Mouse (Mus musculus): ENCODE data around the gene Eif4b. TPM values are rescaled to one million over a fixed set of nuclear protein-coding genes. Genes with fewer than 3 reads are reported as not detected.

The Eif4b gene
- total RNA-seq, 2 experiments from 2014 or later, result 187 to 246 TPM

DNA sequence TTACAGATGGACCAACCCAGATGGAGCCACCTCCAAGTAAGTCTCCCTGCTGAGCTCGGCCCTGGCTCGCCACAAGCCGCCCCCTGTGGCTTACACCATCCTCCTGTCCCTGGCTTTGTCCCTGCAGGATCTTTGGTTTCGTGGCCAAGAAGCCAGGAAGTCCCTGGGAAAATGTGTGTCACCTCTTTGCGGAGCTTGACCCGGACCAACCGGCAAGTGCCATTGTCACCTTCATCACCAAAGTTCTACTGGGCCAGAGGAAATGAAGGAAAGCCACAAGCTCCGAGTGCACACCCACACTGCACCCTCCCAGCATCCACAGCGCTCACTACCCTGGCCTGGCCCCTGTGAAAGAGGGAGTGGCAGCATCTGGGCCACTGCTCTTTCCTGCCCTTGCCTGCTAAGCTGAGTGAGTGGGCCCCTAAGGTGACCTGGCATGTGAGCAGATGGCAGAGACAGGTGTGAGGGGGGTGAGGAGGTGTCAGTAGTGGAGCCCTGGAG lies 42.2 kb downstream of the Eif4b start:
- TF ChIP-seq CTCF (IDR thresholded peaks at IDR 0.05), result no peak
- DNase-seq, result peak; percentile 35
- no peak overlapping the region for H3K27ac ChIP-seq
- intact Hi-C loops (cut with DNase I), result loop anchor here (10.0 kb wide), 1 partner anchor 109 kb away; no protein-coding TSS in a partner anchor
- no peak overlapping the region for H3K4me3 ChIP-seq

DNA sequence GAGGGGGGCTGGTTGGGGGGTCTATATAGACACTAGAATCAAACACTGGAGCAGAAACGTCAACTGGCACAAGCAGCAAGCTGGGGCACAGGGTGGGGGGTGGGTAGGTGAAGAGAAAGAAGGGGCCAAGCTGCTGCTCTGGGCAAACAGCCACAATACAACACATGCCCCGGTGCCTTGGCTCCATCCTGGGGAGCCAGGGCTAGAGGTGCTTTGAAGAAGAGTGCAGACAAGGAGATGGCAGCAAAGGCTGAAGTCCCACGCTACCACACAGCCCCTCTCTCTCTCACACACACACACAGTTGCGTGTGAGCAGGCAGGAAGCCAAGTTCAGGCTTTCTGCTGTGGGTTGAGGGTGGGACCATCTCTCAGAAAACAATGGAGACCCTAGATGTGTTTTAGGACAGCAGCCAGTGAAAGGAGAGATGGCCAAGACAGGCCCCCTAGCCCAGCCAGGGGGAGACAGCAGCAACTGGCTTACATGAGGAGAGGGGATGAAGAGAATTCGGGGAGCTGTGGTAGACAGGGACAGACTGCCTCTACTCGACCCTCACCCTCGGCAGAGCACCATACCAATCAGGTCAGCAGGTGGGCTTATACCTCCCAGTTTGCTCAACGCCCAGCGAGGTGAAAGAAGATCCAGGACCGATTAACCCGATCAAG lies 43.3 kb downstream of the Eif4b start:
- Histone ChIP-seq H3K4me3 (peak overlapping the region; percentile 11; the same call in 1 of the 2 replicates), H3K27ac (peak overlapping the region; percentile 79)
- peak; percentile 38 for DNase-seq
- TF ChIP-seq CTCF (IDR thresholded peaks at IDR 0.05), result no peak
- intact Hi-C loops (cut with DNase I), result loop anchor here (10.0 kb wide), 1 partner anchor 108 kb away; no protein-coding TSS in a partner anchor

DNA sequence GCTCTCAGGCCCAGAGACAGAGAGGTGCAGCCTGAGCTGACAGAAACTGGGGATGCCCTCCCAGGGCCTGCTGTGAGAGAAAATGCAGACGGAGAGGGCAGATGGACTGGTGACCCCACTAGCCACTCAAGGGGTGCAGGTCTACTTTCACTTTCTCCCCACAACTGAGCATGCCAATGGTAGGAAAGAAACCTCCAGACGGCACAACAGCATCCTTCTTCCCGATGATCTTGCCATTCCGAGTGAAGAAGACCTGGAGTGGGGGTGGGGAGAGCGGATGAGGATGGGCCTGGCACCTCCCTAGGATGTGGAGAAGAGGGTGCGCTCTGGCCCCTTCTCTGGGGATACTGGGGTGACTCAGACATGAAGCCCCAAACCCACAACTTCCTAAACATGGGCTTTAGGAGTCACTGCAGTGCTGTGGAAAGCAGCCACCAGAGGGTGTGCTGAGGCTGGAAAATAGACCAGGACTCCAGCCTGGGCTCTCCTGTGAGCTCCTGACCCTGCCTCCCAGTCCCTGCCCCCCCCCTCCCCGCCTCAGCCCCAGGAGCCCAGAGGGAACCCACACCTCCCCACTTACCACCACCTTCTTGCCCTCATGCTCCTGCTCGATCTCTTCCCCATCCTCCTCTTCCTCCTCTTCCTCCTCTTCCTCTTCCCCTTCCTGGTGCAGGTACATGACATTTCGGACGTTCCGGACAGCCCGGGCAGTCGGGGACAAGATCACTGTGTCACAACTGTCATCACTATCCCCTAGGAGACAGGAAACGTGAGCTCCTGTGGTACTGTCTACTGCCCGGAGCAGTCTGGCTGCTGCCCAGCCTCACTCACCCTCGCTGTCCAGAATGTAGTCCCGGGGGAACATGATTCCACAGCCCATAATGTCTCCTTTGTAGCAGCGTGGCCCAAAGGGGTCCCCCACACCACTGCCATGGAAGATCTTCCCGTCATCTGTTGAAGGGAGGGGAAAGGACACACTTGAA lies 44.2 kb downstream of the Eif4b start:
- H3K27ac ChIP-seq, result peak overlapping the region; percentile 79
- intact Hi-C loops (cut with DNase I), result loop anchor here (10.0 kb wide), 1 partner anchor 107 kb away; no protein-coding TSS in a partner anchor
- peak; percentile 64 for TF ChIP-seq CTCF (IDR thresholded peaks at IDR 0.05)
- peak overlapping the region; percentile 19; the same call in 1 of the 2 replicates for H3K4me3 ChIP-seq
- DNase-seq, result peak; percentile 69

DNA sequence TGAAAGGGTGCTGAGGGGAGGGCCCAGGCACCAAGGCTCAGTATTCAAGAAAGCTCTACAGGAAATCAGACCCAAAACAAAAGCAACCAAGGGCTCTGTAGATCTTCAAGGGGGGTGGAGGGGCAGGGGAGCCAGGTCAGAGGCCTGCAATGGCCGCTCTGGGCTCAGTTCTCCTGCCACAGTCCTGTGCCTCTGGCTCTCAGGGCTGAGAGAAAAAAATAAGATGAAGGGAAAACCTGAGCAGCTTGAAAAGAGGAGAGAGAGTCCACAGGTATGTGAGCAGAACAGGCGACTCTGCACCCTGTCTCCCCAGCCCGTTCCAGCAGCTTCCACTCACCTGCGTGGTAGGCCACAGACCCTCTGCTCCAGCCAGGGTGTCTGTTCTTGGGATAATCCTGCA lies 45.0 kb downstream of the Eif4b start:
- DNase-seq, result no peak
- TF ChIP-seq CTCF (IDR thresholded peaks at IDR 0.05), result no peak
- H3K4me3 ChIP-seq, result no peak overlapping the region
- intact Hi-C loops (cut with DNase I), result loop anchor here (10.0 kb wide), 1 partner anchor 106 kb away; no protein-coding TSS in a partner anchor
- H3K27ac ChIP-seq, result peak overlapping the region; percentile 79

DNA sequence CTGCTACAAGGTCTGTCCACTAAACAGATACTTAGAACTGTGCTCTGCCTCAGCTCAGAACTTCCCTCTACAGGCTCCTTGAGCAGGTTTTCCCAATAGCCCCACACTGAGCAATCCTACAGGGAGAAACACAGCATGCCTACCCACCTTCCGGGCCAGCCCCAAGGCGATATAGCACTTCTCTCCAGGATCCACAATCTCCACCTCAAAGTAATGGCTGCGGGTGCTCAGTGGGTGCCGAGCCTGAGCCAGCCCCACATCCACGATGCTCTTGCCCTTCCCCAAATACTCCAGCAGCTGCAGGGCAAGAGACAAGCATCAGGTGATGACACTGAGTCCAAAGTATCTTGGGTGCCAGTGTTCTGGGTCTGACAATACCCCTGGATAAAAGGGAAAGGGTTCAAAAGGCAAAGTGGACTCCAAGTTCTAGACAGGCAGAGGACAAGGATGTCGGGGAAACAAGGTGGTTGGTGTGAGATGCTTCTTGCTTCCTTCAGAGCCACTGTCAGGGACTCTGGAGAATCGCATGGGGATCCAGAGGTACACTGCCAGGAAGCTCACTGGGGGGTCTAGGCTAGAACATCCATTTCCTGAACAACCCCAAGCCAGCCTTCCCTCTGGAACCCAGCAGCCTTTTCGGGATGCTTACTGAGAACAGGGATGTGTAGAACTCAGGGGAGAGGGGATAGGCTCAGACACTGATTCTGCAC lies 45.7 kb downstream of the Eif4b start:
- peak; percentile 33 for DNase-seq
- intact Hi-C loops (cut with DNase I), result loop anchor here (10.0 kb wide), 1 partner anchor 106 kb away; no protein-coding TSS in a partner anchor
- Histone ChIP-seq H3K27ac (peak overlapping the region; percentile 79), H3K4me3 (no peak overlapping the region)
- TF ChIP-seq CTCF (IDR thresholded peaks at IDR 0.05), result no peak

DNA sequence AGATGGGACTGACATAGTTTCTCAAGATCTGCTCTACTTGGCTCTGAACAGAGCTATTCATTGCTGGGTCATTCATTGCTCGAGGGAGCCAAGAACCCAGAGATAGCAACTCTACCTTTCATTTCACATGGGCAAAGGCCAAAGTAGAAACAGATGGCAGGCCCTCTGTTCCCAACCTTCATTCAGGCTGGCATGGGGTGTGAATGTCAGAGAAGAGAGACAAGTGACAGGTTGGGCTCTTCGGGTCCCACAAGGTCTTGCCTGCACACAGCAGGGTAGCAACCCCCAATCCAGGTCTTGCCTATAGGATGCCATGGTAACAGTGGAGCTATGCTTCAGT lies 46.2 kb downstream of the Eif4b start:
- TF ChIP-seq CTCF (IDR thresholded peaks at IDR 0.05), result no peak
- peak overlapping the region; percentile 79 for H3K27ac ChIP-seq
- intact Hi-C loops (cut with DNase I), result loop anchor here (2.0 to 10.0 kb wide), 2 partner anchors 27 to 105 kb away; no protein-coding TSS in a partner anchor
- DNase-seq, result peak; percentile 24
- no peak overlapping the region for H3K4me3 ChIP-seq

DNA sequence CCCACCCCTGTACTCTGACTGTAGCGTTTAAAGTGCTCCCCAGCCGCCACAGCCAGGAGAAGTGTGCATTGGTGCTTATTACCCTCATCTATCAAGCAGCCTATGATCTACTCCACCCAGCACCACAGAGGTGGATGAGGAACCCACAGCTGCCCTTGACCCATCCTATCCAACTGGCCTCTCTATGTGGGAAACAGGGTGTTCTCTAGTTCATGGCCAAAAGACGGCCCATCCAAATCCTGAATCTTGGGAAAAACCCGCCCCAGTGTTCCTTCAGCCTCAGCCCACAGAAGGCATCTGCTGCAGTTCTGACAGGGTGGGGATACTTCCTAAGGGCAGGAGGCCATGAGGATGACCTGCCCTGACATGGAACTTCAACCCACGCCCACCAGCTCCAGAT lies 47.0 kb downstream of the Eif4b start:
- intact Hi-C loops (cut with DNase I), result loop anchor here (2.0 kb wide), 1 partner anchor 26 kb away; no protein-coding TSS in a partner anchor
- TF ChIP-seq CTCF (IDR thresholded peaks at IDR 0.05), result no peak
- Histone ChIP-seq H3K27ac (peak overlapping the region; percentile 79), H3K4me3 (no peak overlapping the region)
- DNase-seq, result peak; percentile 76

DNA sequence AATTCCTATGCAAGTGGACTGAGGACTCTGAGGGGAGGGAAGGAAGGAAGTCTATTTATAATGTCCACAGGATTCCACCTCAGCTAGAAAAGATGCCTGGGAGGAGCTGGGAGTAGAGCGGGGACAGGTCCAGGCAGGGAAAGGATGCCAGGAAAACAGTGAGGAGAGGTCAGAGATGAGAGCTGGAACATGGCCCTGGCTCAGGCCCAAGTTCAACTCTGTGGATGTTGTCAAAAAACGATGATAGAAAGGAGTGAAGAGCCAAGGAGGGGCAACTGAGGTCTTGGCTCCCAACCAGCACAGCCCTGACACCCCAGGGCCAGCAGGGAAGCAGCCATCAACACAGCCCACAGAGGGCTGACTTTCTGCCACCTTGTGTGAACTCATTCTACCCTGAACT lies 52.7 kb downstream of the Eif4b start:
- peak overlapping the region; percentile 62 for H3K27ac ChIP-seq
- intact Hi-C loops (cut with DNase I), result no loop called here
- no peak overlapping the region; the same call in 1 of the 2 replicates for H3K4me3 ChIP-seq
- TF ChIP-seq CTCF (IDR thresholded peaks at IDR 0.05), result no peak
- peak; percentile 76 for DNase-seq

DNA sequence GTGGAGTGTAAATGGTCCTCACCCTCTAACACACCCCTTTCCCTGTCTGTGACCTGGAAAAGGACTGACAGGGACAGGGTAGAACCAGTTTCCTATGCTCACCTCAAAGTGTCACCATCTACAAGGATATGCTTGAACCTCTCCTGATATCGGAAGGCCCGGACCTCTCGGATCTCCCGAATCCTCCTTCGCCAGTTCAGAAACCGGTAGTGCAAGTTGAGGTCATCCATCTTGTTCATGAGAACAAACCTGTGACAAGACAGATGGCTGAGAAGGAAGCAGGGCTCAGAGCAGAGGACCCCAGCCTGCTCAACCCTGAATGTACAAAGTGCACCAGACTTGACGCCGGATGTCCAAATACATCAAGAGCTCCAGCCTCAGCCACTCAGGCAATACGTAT lies 59.7 kb downstream of the Eif4b start:
- no peak overlapping the region for H3K4me3 ChIP-seq
- no peak for TF ChIP-seq CTCF (IDR thresholded peaks at IDR 0.05)
- no peak overlapping the region for H3K27ac ChIP-seq
- intact Hi-C loops (cut with DNase I), result no loop called here
- DNase-seq, result no peak

DNA sequence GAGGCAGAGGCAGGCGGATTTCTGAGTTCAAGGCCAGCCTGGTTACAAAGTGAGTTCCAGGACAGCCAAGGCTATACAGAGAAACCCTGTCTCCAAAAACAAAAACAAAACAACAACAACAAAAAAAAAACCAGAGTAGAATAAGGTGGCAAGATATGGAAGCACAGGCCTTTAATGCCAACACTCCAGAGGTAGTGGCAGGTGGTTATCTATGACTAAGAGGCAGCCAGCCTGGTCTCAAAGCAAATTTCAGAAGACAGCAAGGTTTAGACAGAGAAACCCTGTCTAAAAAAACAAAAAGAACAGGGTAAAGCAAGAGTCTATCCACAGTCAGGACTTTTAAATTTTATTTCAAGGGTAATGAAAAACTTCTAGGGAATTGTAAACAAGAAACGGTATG lies 61.1 kb downstream of the Eif4b start:
- no peak for DNase-seq
- no peak overlapping the region for H3K27ac ChIP-seq
- no peak overlapping the region for H3K4me3 ChIP-seq
- no peak for TF ChIP-seq CTCF (IDR thresholded peaks at IDR 0.05)
- intact Hi-C loops (cut with DNase I), result no loop called here

DNA sequence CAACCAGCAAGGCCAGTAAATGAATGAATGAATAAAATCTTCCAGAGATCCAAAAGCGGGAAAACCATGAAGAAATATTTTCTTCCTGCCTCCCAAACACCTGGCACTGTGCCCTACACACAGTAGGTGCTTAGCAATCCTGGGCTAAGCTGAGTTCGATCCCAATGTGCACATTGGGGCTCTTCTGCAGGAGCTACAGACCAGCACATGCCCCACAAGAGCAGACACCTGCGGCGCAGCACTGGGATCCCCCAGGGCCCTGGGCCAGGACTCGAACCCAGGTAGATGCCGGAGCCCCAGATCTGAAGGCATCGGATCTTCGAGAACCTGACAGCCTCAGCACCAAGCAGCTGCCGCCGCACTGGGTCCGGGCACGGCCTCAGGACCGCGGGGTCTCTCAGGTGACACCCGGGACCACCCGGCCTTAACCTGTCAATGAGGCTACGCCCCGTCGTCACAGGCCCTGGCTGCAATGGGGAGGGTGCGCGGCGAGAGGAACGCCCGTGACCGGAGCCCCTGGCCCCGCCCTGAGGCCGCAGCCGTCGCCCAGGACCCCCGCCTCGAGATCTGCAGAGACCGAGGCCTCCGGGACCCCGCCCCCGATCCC lies 62.1 kb downstream of the Eif4b start:
- intact Hi-C loops (cut with DNase I), result loop anchor here (1.0 kb wide), 1 partner anchor 33 kb away; no protein-coding TSS in a partner anchor
- peak overlapping the region; percentile 98 for H3K4me3 ChIP-seq
- peak overlapping the region; percentile 92 for H3K27ac ChIP-seq
- no peak for TF ChIP-seq CTCF (IDR thresholded peaks at IDR 0.05)
- no peak for DNase-seq

All from gastrocnemius, adult 2 months (tissue).